Mouse (Mus musculus): ENCODE results near the gene H2al1b.

H2al1b gene

DNA sequence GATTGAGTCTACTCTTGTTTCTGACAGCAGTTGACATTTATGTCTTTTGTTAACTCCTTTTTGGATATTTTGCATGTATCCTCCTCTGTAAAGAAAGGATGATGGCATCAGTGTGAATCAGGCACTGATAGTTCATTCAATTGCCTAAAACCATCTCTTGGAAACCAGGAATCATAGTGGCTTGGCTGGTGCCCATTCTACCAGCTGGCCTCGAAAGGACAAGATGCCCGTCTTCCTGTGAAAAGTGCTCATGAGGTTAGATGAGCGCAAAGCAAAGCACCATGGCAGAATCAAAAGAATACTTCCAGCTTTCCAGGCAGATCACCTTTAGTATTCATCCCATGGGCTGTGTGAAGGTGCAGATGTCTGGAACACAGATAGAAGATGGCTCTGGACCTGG lies 44.5 kb downstream of the H2al1b start:
- WGBS = 83% methylated on average over 3 of the region's 3 CpGs
